Mouse (Mus musculus): ENCODE data around the gene Htra2.

DNA sequence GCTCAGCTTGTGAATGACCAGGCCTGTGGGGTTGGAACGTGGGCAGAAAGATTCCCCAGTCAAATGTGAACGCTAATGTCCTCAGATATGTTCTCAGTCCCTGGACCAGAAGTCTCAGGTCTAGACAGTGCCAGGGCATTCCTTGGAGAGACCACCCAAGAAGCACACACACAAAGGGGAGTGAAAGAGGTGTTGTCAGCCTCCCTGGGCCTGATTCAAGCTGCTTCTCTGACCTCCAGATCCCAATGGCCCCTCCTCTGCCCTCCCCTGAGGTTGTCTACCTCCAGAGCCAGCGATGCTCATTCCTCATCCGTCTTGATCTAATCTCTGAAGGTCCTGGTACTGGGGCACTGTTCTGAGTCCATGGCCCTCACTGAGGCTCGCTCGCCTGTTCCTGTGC is 11.5 kb downstream of the Htra2 start:
- TF ChIP-seq CTCF (IDR thresholded peaks at IDR 0.05; ENCODE audit: control insufficient read depth, insufficient read depth, insufficient replicate concordance, low read depth, low read length) = no peak
- no peak for TF ChIP-seq POLR2A (IDR thresholded peaks at IDR 0.05; ENCODE audit: control insufficient read depth, low read depth, low read length)
